Mouse (Mus musculus): ENCODE measurements around the gene Cfap161. TPM values are rescaled to one million over a fixed set of nuclear protein-coding genes. Genes with fewer than 3 reads are reported as not detected.

Cfap161 gene
- polyA plus RNA-seq, 1 experiment from 2014 or later = not detected

- Histone ChIP-seq H3K27ac (replicated peaks) (no peak overlapping the region), H3K9ac (no peak overlapping the region), H3K9me3 (no peaks in the 10 kb centered on the region), H3K36me3 (no peaks in the 10 kb centered on the region), H3K4me1 (replicated peaks) (0 out of 2 replicates have a peak, but pooled peaks cover 4% of the 10 kb centered on the region), H3K27me3 (no peaks in the 10 kb centered on the region; the same call in 1 of the 2 replicates), H3K4me3 (no peak overlapping the region), H3K4me2 (no peak overlapping the region)
- WGBS = 63% methylated on average over 1 of the region's 1 CpGs
- ATAC-seq (ENCODE audit: low read depth) = no peak
Measured at GRCm38 (mm10) chr7:83751055-83751454, 43.6 kb downstream of the Cfap161 start.

- no peaks in the 10 kb centered on the region for H3K36me3 ChIP-seq
- WGBS = 94% methylated on average over 1 of the region's 1 CpGs
- no peaks in the 10 kb centered on the region for H3K9me3 ChIP-seq
- no peak overlapping the region for H3K27ac ChIP-seq (replicated peaks)
- H3K4me3 ChIP-seq = no peak overlapping the region
- no peak overlapping the region for H3K9ac ChIP-seq
- no peak for ATAC-seq (ENCODE audit: low read depth)
- peaks cover 10% of the 10 kb centered on the region; the same call in 1 of the 2 replicates for H3K4me1 ChIP-seq (replicated peaks)
- no peak overlapping the region for H3K4me2 ChIP-seq
- H3K27me3 ChIP-seq = no peaks in the 10 kb centered on the region
Measured at GRCm38 (mm10) chr7:83748405-83748804, 46.3 kb downstream of the Cfap161 start.

GRCm38 (mm10) chr7:83746107-83746687 is 48.5 kb downstream of the Cfap161 start:
- Histone ChIP-seq H3K4me1 (replicated peaks) (peaks cover 10% of the 10 kb centered on the region; the same call in 1 of the 2 replicates), H3K36me3 (no peaks in the 10 kb centered on the region), H3K27ac (replicated peaks) (no peak overlapping the region), H3K4me2 (peak overlapping the region; percentile 35), H3K9ac (no peak overlapping the region), H3K9me3 (no peaks in the 10 kb centered on the region), H3K27me3 (no peaks in the 10 kb centered on the region), H3K4me3 (no peak overlapping the region)
- no peak for ATAC-seq (ENCODE audit: low read depth)
- WGBS = 51% methylated on average over 8 of the region's 8 CpGs

- no peak within 1 kb of the TSS for H3K27ac ChIP-seq (replicated peaks)
Measured at GRCm38 (mm10) chr7:83745413-83746106, 49.1 kb downstream of the Cfap161 start, which contains the start of gene Il16. Gene Il16, minus strand, starts transcription at chr7:83745726.

GRCm38 (mm10) chr7:83745065-83745412 is 49.6 kb downstream of the Cfap161 start:
- peaks cover 10% of the 10 kb centered on the region; the same call in 1 of the 2 replicates for H3K4me1 ChIP-seq (replicated peaks)
- H3K27ac ChIP-seq (replicated peaks) = no peak overlapping the region
- WGBS = 90% methylated on average over 9 of the region's 9 CpGs
- no peak overlapping the region for H3K4me3 ChIP-seq
- H3K9ac ChIP-seq = 0 out of 2 replicates have a peak overlapping the region, but pooled peaks have one; percentile 12
- H3K36me3 ChIP-seq = no peaks in the 10 kb centered on the region
- no peaks in the 10 kb centered on the region for H3K27me3 ChIP-seq
- ATAC-seq (ENCODE audit: low read depth) = no peak
- H3K4me2 ChIP-seq = peak overlapping the region; percentile 35
- H3K9me3 ChIP-seq = no peaks in the 10 kb centered on the region

More at GRCm38 (mm10) chr7:83745413-83746106, 49.1 kb downstream of the Cfap161 start, which contains the start of gene Il16:
- ATAC-seq (ENCODE audit: low read depth) = no peak
- Histone ChIP-seq H3K4me2 (peak within 1 kb of the TSS; percentile 35), H3K4me3 (no peak within 1 kb of the TSS), H3K4me1 (replicated peaks) (peaks cover 10% of the 10 kb centered on the region; the same call in 1 of the 2 replicates), H3K9me3 (no peaks in the 10 kb centered on the region), H3K9ac (peak within 1 kb of the TSS; percentile 12; the same call in 1 of the 2 replicates), H3K27me3 (no peaks in the 10 kb centered on the region), H3K36me3 (no peaks in the 10 kb centered on the region)
- WGBS = 54% methylated on average over 20 of the region's 20 CpGs

- H3K4me2 ChIP-seq = no peak overlapping the region
- H3K27ac ChIP-seq (replicated peaks) = no peak overlapping the region
- WGBS = 87% methylated on average over 4 of the region's 4 CpGs
- no peak overlapping the region for H3K4me3 ChIP-seq
- no peaks in the 10 kb centered on the region for H3K36me3 ChIP-seq
- H3K27me3 ChIP-seq = no peaks in the 10 kb centered on the region
- H3K4me1 ChIP-seq (replicated peaks) = peaks cover 10% of the 10 kb centered on the region; the same call in 1 of the 2 replicates
- H3K9ac ChIP-seq = no peak overlapping the region
- H3K9me3 ChIP-seq = no peaks in the 10 kb centered on the region
- ATAC-seq (ENCODE audit: low read depth) = no peak
Measured at GRCm38 (mm10) chr7:83744250-83744649, 50.4 kb downstream of the Cfap161 start.

- Histone ChIP-seq H3K27ac (replicated peaks) (no peak overlapping the region), H3K9ac (no peak overlapping the region), H3K4me2 (no peak overlapping the region), H3K27me3 (no peaks in the 10 kb centered on the region), H3K4me1 (replicated peaks) (peaks cover 13% of the 10 kb centered on the region; the same call in 1 of the 2 replicates), H3K4me3 (no peak overlapping the region), H3K9me3 (no peaks in the 10 kb centered on the region), H3K36me3 (no peaks in the 10 kb centered on the region)
- 61% methylated on average over 3 of the region's 3 CpGs for WGBS
- ATAC-seq (ENCODE audit: low read depth) = no peak
Measured at GRCm38 (mm10) chr7:83742690-83743089, 52.0 kb downstream of the Cfap161 start.

GRCm38 (mm10) chr7:83742026-83742425 is 52.7 kb downstream of the Cfap161 start:
- Histone ChIP-seq H3K9ac (no peak overlapping the region), H3K27me3 (no peaks in the 10 kb centered on the region), H3K27ac (replicated peaks) (no peak overlapping the region), H3K4me2 (no peak overlapping the region), H3K4me3 (no peak overlapping the region), H3K9me3 (no peaks in the 10 kb centered on the region), H3K4me1 (replicated peaks) (peaks cover 13% of the 10 kb centered on the region; the same call in 1 of the 2 replicates), H3K36me3 (no peaks in the 10 kb centered on the region)
- no peak for ATAC-seq (ENCODE audit: low read depth)
- WGBS = 93% methylated on average over 2 of the region's 2 CpGs

GRCm38 (mm10) chr7:83739680-83740310 is 54.9 kb downstream of the Cfap161 start:
- no peaks in the 10 kb centered on the region for H3K36me3 ChIP-seq

GRCm38 (mm10) chr7:83738623-83739462 is 55.8 kb downstream of the Cfap161 start:
- Histone ChIP-seq H3K36me3 (no peaks in the 10 kb centered on the region), H3K27ac (replicated peaks) (no peak overlapping the region), H3K4me1 (replicated peaks) (0 out of 2 replicates have a peak, but pooled peaks cover 2% of the 10 kb centered on the region), H3K4me3 (no peak overlapping the region), H3K9ac (no peak overlapping the region), H3K4me2 (no peak overlapping the region), H3K27me3 (no peaks in the 10 kb centered on the region), H3K9me3 (no peaks in the 10 kb centered on the region)
- 73% methylated on average over 10 of the region's 10 CpGs for WGBS
- ATAC-seq (ENCODE audit: low read depth) = no peak

More at GRCm38 (mm10) chr7:83739680-83740310, 54.9 kb downstream of the Cfap161 start:
- 54% methylated on average over 7 of the region's 7 CpGs for WGBS
- Histone ChIP-seq H3K27me3 (no peaks in the 10 kb centered on the region), H3K9ac (no peak overlapping the region), H3K9me3 (no peaks in the 10 kb centered on the region), H3K4me3 (no peak overlapping the region), H3K4me2 (no peak overlapping the region), H3K27ac (replicated peaks) (peak overlapping the region; percentile 57; the same call in 1 of the 2 replicates), H3K4me1 (replicated peaks) (0 out of 2 replicates have a peak, but pooled peaks cover 2% of the 10 kb centered on the region)
- 0 out of 2 replicates have a peak, but pooled peaks have one; percentile 15 for ATAC-seq (ENCODE audit: low read depth)

GRCm38 (mm10) chr7:83737914-83738490 is 56.7 kb downstream of the Cfap161 start:
- no peak overlapping the region for H3K9ac ChIP-seq
- no peak overlapping the region for H3K4me3 ChIP-seq
- no peaks in the 10 kb centered on the region for H3K36me3 ChIP-seq
- H3K4me1 ChIP-seq (replicated peaks) = 0 out of 2 replicates have a peak, but pooled peaks cover 2% of the 10 kb centered on the region
- no peaks in the 10 kb centered on the region for H3K27me3 ChIP-seq
- H3K4me2 ChIP-seq = no peak overlapping the region
- ATAC-seq (ENCODE audit: low read depth) = no peak
- H3K27ac ChIP-seq (replicated peaks) = no peak overlapping the region
- H3K9me3 ChIP-seq = no peaks in the 10 kb centered on the region
- 42% methylated on average over 6 of the region's 6 CpGs for WGBS

Data from neural tube, embryonic 13.5 days (tissue).